Mouse (Mus musculus): ENCODE data around the gene Bcas3.

Gene Bcas3

GRCm38 (mm10) chr11:85543311-85543710 is 190.3 kb downstream of the Bcas3 start:
- no peak for DNase-seq

- no peak for DNase-seq
These were observed 192.6 kb downstream of the Bcas3 start for GRCm38 (mm10) chr11:85545602-85546001.

DNA sequence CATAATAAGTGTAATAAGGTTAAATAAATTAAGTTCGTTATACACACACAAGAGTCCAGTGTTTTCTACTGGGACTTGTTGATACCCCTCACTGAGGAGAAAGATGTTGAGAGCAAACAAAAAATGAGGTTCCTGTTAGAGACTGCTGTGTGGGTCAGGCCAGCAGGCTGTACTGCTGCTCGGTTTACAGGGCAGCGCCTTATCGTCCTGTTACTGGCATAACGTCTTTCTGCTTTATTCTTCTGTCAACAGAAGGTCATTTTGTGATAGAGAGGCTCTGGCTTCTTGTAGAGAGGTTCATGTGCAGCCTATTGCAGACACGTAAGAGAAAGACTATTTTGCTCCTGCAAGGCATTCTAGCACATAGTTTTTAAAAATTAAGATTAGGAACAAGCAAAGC is 195.0 kb downstream of the Bcas3 start:
- no peak for DNase-seq

- DNase-seq, result no peak
These were observed 196.7 kb downstream of the Bcas3 start for GRCm38 (mm10) chr11:85549651-85550050.

DNA sequence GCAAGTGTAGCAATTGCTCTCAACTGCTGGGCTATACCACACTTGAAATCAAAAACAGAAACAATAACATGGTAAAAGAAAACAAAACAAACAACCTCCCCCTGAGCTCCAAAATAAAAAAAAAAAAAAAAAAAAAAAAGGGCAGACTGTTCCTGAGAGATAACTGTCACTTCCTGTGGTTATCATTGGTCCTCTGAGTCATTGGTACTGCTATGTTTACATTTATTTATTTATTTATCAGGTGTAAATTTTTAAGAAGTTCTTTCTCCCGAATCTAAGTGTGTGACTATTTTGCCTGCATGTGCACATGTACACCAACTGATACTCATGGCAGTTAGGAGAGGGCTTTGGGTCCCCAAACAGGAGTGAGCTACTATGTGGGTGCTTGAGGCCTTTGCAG is 202.1 kb downstream of the Bcas3 start:
- DNase-seq, result no peak

GRCm38 (mm10) chr11:85555721-85556120 is 202.8 kb downstream of the Bcas3 start:
- DNase-seq, result no peak

DNA sequence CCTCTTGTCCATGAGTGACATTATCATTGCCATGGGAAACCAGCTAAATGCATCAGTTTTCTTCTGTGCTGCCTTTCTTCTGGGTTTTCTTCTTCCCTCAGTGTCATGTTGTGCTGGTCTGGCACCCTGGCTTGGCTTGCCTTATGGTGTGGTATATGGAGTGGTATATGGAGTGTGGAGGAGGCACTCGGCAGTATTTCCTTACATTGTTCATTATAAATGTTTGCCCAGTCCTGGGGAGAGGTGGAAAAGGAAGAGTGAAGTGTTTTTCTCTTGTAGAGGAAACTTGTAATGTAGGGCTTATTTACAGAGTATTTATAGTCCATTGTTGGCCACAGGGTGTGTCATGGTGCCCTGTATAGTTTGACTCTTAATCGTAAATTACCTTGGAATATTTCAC is 212.1 kb downstream of the Bcas3 start:
- DNase-seq, result no peak

DNA sequence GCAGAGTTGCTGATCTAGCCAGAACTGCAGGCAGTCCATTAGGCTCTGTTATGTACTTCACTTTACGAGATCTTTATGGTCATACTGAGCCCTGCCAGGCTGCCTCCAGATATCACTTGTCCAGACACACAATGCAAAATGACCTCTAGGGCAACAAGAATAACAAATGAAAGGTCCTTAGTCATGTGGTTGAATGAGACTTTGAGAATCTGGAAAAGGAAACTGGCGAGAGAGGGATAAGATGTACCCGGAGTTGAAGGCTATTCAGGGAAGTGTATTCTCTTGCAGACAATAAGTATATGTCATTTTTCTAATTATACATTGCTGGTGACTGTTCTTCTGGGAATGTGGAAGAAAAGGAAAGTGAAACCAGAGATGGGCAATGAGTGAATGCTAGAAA is 218.1 kb downstream of the Bcas3 start:
- no peak for DNase-seq

DNA sequence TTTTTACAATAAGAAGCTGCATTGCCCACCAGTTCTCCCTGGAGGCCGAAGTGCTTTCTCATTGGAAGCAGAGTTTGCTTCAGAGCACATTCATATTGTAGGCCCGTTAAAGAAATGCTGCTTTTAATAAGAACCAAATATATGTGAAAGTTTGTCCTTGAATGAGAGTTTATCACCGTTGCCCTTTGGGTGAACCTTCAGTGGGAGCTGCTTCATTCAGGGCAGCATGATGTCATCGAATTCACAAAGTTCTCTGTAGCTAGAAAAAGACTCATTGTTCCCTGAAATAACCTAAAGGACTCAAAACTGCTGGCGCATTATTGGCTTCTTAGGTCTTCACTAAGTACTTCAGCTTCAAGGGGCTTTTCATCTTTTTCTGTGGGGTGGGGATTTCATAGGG is 219.0 kb downstream of the Bcas3 start:
- no peak for DNase-seq

DNA sequence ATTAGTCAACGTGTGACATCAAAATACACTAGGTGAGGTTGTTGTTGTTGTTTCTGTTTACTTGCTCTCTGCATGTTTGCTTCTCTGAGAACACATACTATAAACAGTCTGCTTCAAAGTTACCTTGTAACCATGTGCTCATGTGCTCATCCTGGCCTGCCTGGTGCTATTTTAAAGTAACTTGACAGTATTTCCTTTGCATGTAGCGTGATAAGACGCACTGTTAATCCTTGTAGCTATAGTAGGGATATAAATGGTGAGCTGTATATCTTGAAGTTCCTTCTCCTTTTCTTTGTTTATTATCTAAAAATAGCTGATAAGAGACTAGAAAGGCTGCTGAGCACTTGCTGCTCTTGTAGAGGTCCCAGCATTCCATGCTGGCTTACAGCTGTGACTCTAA is 219.6 kb downstream of the Bcas3 start:
- DNase-seq, result no peak

DNA sequence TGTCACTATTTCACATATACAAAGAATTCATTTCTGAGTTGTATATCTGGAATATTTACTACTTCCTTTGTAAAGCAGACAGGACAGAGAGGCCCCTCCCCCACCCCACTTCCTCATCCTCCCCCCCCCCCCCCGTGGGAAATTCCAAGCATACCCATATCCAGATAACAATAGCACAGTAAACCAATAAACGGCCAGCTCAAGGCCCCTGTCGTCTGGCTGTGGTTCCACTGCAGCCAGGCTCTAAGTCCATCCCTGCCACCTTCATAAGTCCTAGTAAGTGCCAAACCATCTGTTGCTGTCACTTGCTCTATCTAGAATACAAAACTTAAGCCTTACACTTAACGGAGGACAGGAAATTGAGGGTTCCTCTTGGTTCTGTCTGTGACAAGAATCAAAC is 221.5 kb downstream of the Bcas3 start:
- DNase-seq, result peak; percentile 39

DNA sequence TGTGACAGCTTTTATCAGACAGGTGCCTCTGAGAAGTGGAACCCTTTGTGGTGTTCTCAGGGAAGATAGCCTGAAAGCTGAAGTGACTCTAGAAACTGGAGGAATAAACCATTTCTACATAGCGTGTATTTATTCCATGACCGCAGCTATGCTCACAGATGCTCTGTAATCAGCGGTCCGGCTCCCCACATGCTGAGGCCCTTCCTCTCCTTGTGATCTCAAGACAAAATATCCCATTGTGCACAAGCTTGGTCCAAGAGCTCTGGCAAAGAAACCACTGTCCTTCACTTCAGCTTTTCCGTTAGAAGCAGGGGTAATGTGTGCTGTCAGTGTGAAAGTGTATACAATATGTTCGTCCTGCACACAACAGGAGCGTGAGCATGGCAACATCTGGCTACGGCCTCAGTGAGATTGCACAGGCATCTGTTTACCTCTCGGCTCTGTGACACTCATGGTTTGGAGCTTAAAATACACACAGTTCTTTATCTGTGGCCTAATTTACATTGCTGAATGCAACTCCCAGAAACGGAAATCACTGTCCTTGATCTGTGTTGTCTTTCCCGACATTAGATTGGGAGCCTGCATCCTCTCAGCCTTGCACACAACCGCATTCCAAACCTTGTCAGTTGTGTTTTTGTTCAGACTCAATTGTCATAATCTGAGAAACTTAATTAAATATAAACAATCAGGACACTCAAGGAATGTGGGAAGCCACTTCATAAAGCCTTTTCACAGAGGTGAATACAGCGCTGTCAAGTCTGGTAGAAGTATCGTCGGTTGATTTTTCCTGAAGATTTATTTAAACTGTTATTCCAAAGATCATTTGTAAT is 225.1 kb downstream of the Bcas3 start:
- DNase-seq, result no peak

- DNase-seq, result no peak
These were observed 231.1 kb downstream of the Bcas3 start for GRCm38 (mm10) chr11:85584086-85584485.

DNA sequence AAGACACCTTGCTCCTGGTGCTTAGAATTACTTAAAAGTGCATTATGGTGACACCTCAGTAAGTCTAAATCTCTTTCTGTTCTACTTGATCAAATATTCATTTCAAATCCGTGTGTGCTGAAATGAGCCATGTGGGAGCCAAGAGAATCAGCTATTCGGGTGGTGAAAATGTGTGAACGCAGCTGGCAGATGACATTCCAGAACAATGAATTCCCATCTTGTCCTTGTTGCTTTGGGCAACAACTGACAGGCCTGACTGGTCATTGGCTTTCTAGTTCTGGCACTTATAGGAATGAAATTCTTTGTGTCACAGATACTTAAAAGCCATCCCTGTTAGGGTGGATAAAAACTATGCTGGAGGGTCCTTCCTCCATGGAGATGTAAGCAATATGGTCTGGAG is 240.7 kb downstream of the Bcas3 start:
- DNase-seq, result no peak

GRCm38 (mm10) chr11:85599251-85599650 is 246.3 kb downstream of the Bcas3 start:
- no peak for DNase-seq

DNA sequence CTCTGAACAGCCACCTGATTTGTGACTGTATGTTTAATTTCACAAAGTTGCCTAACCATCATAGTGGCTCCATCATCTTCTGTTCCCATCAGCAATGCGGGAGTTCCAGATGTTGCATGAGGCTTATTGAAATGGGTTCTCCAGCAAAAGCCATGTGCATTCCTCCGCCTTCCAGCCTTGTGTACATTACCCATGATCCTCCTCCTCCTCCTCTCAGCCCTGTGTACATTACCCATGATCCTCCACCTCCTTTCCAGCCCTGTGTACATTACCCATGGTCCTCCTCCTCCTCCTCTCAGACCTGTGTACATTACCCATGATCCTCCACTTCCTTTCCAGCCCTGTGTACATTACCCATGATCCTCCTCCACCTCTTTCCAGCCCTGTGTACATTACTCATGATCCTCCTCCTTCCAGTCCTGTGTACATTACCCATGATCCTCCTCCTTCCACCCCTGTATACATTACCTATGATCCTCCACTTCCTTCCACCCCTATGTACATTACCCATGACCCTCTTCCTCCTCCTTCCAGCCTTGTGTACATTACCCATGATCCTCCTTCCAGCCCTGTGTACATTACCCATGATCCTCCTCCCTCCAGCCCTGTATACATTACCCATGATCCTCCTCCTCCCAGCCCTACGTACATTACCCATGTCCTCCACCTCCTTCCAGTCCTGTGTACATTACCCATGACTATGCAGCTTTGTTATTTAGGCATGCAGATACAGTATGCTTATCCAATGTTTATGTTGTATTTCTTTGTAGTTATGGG is 250.8 kb downstream of the Bcas3 start:
- DNase-seq, result no peak

GRCm38 (mm10) chr11:85609303-85609940 is 256.5 kb downstream of the Bcas3 start:
- no peak for DNase-seq

DNA sequence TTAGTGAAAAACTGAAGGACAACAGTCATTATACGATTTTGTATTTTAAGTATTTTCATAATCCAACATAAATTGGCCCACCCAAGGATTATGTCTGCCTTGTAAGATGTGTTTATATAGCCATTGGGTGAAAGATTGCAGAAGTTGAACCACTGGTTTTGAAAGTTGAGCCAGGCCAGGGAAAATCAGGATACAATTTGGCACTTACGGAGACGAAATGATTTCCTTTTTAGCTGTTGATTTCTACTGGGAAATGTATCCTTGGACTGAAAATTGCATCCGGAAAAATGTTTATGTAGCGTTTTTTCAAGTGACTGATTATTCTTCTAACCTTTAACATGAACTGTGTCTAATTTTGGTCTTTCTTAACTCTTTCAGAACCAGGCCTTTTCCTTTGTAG is 260.1 kb downstream of the Bcas3 start:
- DNase-seq, result no peak

DNA sequence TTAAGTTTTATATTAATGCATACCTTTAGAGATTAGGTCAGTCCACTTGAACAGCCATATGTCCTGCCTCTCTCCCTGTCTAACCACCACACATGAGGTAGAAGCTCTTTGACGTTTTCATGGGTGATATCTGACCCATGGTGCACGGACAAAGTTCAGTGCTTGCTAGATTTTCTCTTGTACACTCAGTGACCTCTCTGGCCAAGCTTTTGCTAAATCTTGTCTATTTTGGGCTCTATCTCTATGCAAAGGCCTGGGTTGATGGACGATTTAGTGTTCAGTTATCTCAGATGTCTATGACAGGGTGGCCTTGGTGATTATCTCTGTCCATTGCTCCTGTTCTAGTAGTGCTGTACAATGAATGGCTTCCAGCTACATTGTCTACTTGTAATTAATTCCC is 260.6 kb downstream of the Bcas3 start:
- DNase-seq, result no peak

- DNase-seq, result no peak
These were observed 261.5 kb downstream of the Bcas3 start for GRCm38 (mm10) chr11:85614431-85614830.

DNA sequence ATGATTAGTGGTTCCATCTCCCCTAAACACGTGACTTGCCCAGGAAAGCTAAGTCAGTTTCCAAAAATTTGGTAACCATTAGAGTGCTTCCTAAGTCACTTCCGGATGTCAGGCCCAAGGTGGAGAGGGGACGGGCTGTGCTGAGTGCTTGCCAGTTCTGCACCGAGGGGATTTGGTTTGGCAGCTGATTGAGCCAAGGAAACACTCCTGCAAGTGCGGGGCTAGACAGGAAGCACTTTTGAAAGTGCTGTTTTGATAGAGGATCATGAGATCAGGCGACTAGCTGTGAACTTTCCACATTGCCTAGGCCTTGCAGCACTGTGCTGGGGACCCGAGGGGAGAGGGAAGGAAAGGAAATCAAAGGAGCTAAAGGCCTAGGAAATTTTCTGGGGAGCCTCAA is 262.5 kb downstream of the Bcas3 start:
- no peak for DNase-seq

DNA sequence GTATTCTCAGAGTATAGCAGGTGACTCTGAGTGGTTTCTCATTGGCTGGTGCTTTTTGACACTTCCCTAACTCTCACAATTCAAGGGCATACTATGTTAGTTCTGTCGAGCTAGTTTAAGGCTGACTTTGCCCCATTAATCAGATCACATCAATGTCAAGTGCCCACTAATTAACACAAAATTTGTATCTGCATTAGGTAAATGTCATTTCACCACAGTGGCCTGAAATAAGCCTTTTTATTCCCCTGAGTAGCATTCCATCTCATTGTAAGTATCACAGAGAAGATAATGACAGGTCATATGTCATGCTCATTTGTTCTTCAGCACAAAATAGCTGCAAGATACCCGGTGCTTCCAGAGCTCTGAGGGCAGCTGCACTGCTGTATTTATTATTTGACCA is 268.5 kb downstream of the Bcas3 start:
- DNase-seq, result no peak

DNA sequence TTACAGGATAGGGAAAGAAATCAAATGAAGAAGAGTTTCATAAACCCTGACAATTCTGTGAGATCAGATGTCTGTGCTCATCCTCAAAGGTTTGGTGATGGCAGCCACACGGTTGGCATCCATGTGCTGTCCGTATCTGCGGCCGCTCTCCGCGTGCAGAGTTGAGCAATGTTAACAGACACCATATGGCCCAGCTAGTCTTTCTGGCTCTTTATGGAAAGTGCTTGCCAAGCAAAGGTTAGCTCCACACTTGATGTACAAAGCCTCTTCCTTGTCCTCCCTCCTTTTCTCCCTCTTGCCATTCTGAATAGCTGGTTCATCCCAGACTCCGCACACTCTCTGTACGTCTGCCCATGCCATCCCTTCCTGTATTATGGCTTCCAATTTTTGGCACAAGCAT is 269.0 kb downstream of the Bcas3 start:
- DNase-seq, result no peak

- no peak for DNase-seq
These were observed 272.2 kb downstream of the Bcas3 start for GRCm38 (mm10) chr11:85625206-85625605.

All from liver (tissue).